ENCODE assay signal across 10 mouse cellular contexts in the genomic region with DNA sequence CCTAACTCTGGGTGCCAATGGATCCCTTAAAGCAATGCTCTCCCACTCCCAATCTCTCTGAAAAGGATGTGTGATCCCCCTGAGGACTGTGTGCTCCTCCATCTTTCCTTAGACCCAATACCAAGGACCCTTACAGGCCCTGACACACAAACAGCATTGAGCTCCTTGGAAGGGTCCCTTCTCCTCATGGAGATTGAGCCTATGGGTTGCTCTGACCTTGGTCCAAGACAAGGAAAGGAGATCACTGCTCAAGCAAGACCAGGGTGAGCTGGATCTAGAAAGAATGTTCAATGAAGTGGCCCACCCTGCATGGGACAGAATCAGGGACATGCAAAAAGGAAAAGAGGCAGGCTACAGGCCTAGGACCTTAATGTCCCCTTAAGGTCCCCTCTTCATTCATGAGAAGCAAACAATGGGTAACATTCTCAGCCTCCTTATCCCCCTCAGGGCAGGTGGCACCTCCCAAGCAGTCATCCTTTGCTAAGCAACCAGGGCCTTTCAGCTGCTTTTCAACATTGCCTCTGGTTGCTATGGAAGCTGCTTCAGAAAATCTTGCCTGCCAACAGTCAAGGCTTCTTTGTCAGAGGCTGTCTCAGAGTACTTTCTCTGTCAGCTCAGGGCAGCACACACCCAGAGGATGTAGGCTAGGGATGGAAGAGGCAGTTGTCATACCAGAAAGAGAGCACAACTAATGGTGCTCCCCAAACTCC.
DNase-seq lines count a peak whose midpoint lies in the region; ATAC-seq lines count a peak whose summit lies in the region.
"Had no signal": no experiment of that assay in that cellular context is flagged by ENCODE, and none has a peak within 500 bp of the region (broad histone marks: within the 10 kb centered on the region; RNA-seq: fewer than 3 reads in every experiment).

No protein-coding gene starts in this region.

- ATAC-seq in frontal cortex, adult (ENCODE audit: low TSS enrichment): peak; percentile 95
- peak; percentile 85 for ATAC-seq in hindbrain, embryonic 12.5 days (ENCODE audit: low FRiP score)

- intact Hi-C loops in left cerebral cortex, postnatal 25 days (cut with DNase I): no loop called here

- 0 out of 2 replicates have a peak, but pooled peaks cover 4% of the 10 kb centered on the region for H3K27me3 ChIP-seq in hindbrain, embryonic 12.5 days

- H3K9me3 ChIP-seq in hindbrain, embryonic 12.5 days (replicated peaks): no peaks in the 10 kb centered on the region
- H3K9me3 ChIP-seq: megakaryocyte, embryonic 14.5 days had no signal

- no peak overlapping the region for H3K9ac ChIP-seq in hindbrain, embryonic 12.5 days

- no peak overlapping the region for H3K4me2 ChIP-seq in hindbrain, embryonic 12.5 days (replicated peaks)

- DNase-seq in frontal cortex, postnatal 25 days (ENCODE audit: low spot score in 2 of 2): no peak
- DNase-seq in left cerebral cortex, postnatal 25 days (ENCODE audit: low spot score in 2 of 2): peak; percentile 46 to 76
- peak; percentile 52 to 64 for DNase-seq in right cerebral cortex, adult 2 months (ENCODE audit: low spot score in 2 of 2)
- DNase-seq in adrenal gland, adult 2 months: no peak
- no peak for DNase-seq in B cell, adult 2 months
- DNase-seq in cerebellum, adult 9-11 months: no peak
- DNase-seq: cerebellum, adult 18-20 months had no signal

- no peaks in the 10 kb centered on the region for H3K36me3 ChIP-seq in hindbrain, embryonic 12.5 days

- H3K4me1 ChIP-seq in hindbrain, embryonic 12.5 days: peaks cover 8% of the 10 kb centered on the region
- H3K4me1 ChIP-seq: megakaryocyte, embryonic 14.5 days had no signal

- no peak overlapping the region for H3K27ac ChIP-seq in hindbrain, embryonic 12.5 days

- no peak overlapping the region for H3K4me3 ChIP-seq in hindbrain, embryonic 12.5 days
- H3K4me3 ChIP-seq: megakaryocyte, embryonic 14.5 days had no signal

Comparison
In these comparisons a context has a peak if more than half of its experiments do, and no peak if none do; other contexts are left out.
1. DNase-seq: peak in left cerebral cortex, postnatal 25 days (2 of 2) and right cerebral cortex, adult 2 months (2 of 2); none in frontal cortex, postnatal 25 days (0 of 2), adrenal gland, adult 2 months (single experiment), B cell, adult 2 months (0 of 2) and cerebellum, adult 9-11 months (single experiment).